Mouse (Mus musculus) gastrocnemius, adult 2 months (tissue): ENCODE results near the gene A2ml1. TPM values are rescaled to one million over a fixed set of nuclear protein-coding genes. Genes with fewer than 3 reads are reported as not detected.
A peak's percentile ranks its signal among the peaks of the same experiment; 100 is the strongest.

Experiments used
- DNase-seq: peaks from one replicate; pipeline ENCODE4 v3.0.0; 2022
- H3K27ac ChIP-seq: fragments of 200-600 bp; 2 replicates; pipeline ENCODE4 v1.8.1; 2022; ENCODE audit warnings: mild to moderate bottlenecking
- H3K4me3 ChIP-seq: fragments of 200-600 bp; 2 replicates; pipeline ENCODE4 v1.8.1; 2022; ENCODE audit warnings: mild to moderate bottlenecking, moderate library complexity
- CTCF ChIP-seq: fragments of 200-600 bp; IDR thresholded peaks from 2 replicates; pipeline ENCODE4 v1.8.1; 2022; ENCODE audit warnings: antibody characterized with exemption, mild to moderate bottlenecking, moderate library complexity
- intact Hi-C: fragments of 180-260 bp; cut with DNase I; formaldehyde crosslinking; loops from one replicate; pipeline ENCODE4 v1.15.1; 2025
- total RNA-seq, 2 experiments: library from RNA; stranded (reverse); gene quantifications; 2 replicates each; pipeline ENCODE4 v1.2.3; 2021

Gene A2ml1
- total RNA-seq, 2 experiments from 2014 or later, result not detected

GRCm38 (mm10) chr6:128597121-128597522 is 15.7 kb upstream of the A2ml1 start:
- intact Hi-C loops, result no loop called here
- H3K27ac ChIP-seq, result peak overlapping the region; percentile 69
- peak; percentile 55 for DNase-seq
- TF ChIP-seq CTCF, result no peak
- H3K4me3 ChIP-seq, result peak overlapping the region; percentile 61

GRCm38 (mm10) chr6:128594651-128595050 is 13.2 kb upstream of the A2ml1 start:
- peak; percentile 35 for DNase-seq
- Histone ChIP-seq H3K4me3 (no peak overlapping the region), H3K27ac (no peak overlapping the region)
- intact Hi-C loops, result no loop called here
- no peak for TF ChIP-seq CTCF

GRCm38 (mm10) chr6:128589426-128589825 is 8.0 kb upstream of the A2ml1 start:
- intact Hi-C loops, result no loop called here
- Histone ChIP-seq H3K4me3 (no peak overlapping the region), H3K27ac (no peak overlapping the region)
- TF ChIP-seq CTCF, result no peak
- DNase-seq, result peak; percentile 27

DNA sequence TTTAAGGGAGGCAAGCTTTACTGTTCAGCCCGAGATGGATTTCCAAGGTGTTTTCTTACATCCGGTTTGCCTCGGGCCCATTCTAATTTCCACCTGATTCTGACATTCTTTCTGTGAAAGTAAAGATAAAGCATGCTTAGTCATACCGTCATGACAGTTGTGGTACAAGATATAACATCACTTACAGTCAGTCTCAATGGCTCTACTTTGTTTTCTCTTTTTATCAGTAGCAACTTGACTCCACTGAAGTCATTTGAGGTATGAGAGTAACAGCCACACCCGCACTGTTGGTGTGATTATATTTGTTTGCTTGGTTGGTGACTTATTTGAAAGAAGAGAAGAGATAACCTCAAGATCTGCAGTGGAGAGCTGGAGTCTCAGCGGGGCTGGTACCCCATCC is 6.2 kb upstream of the A2ml1 start:
- no peak for DNase-seq
- no peak overlapping the region for H3K4me3 ChIP-seq
- intact Hi-C loops, result no loop called here
- no peak for TF ChIP-seq CTCF
- peak overlapping the region; percentile 31; the same call in 1 of the 2 replicates for H3K27ac ChIP-seq

- DNase-seq, result no peak
- intact Hi-C loops, result no loop called here
- H3K4me3 ChIP-seq, result no peak overlapping the region
- no peak for TF ChIP-seq CTCF
- no peak overlapping the region for H3K27ac ChIP-seq
Measured at GRCm38 (mm10) chr6:128585642-128586245, 4.3 kb upstream of the A2ml1 start.

GRCm38 (mm10) chr6:128584070-128584660 is 2.8 kb upstream of the A2ml1 start:
- Histone ChIP-seq H3K27ac (no peak overlapping the region), H3K4me3 (no peak overlapping the region)
- intact Hi-C loops, result no loop called here
- peak; percentile 32; the same call in 1 of the 2 replicates for TF ChIP-seq CTCF
- DNase-seq, result no peak

DNA sequence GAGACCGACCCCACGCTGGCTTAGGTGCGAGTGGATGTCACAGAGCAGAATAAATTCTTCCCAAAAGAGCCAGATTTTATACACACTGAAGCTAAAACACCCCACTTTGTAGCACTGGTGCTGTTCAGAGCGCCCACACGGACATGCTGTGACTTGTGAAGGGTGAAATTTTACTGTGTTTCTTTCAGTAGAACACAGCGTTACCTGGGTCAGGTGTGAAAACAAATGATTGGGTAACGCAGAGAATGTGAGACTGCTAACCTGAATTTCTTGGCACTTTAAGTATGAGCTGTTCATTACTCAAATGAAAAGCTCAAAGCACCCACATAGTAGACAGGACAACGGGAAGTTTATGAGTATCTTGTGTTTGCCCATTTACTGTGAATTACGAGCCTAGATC is 4.1 kb downstream of the A2ml1 start:
- TF ChIP-seq CTCF, result no peak
- Histone ChIP-seq H3K27ac (no peak overlapping the region), H3K4me3 (no peak overlapping the region)
- intact Hi-C loops, result no loop called here
- no peak for DNase-seq

GRCm38 (mm10) chr6:128566589-128566988 is 14.8 kb downstream of the A2ml1 start:
- Histone ChIP-seq H3K27ac (no peak overlapping the region), H3K4me3 (no peak overlapping the region)
- no peak for DNase-seq
- intact Hi-C loops, result no loop called here
- no peak for TF ChIP-seq CTCF

DNA sequence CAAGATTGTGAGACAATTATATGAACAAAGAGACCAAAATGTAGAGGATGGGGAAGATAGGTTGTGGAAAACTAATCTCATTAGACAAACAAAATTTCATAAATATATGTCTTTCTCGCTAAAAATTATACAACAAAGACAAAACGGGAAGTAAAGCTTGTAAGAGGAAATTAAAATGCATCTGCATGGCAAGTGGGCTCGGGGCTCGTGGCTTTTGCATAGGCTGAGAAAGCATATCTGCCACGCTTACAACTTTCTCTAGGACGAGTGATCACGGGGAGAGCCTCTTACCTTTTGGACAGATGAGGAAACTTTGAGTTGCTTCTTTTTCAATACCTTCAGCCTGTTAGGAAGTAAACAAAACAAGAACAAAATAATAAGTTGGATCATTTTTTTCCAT is 27.4 kb downstream of the A2ml1 start:
- H3K4me3 ChIP-seq, result no peak overlapping the region
- DNase-seq, result no peak
- intact Hi-C loops, result no loop called here
- TF ChIP-seq CTCF, result no peak
- no peak overlapping the region for H3K27ac ChIP-seq

GRCm38 (mm10) chr6:128549463-128550452 is 31.6 kb downstream of the A2ml1 start:
- TF ChIP-seq CTCF, result no peak

GRCm38 (mm10) chr6:128548532-128548931 is 32.9 kb downstream of the A2ml1 start:
- H3K27ac ChIP-seq, result no peak overlapping the region
- no peak for DNase-seq
- no peak overlapping the region for H3K4me3 ChIP-seq
- TF ChIP-seq CTCF, result no peak
- intact Hi-C loops, result no loop called here

More at GRCm38 (mm10) chr6:128549463-128550452, 31.6 kb downstream of the A2ml1 start:
- no peak overlapping the region for H3K4me3 ChIP-seq
- H3K27ac ChIP-seq, result no peak overlapping the region
- DNase-seq, result no peak
- intact Hi-C loops, result no loop called here

DNA sequence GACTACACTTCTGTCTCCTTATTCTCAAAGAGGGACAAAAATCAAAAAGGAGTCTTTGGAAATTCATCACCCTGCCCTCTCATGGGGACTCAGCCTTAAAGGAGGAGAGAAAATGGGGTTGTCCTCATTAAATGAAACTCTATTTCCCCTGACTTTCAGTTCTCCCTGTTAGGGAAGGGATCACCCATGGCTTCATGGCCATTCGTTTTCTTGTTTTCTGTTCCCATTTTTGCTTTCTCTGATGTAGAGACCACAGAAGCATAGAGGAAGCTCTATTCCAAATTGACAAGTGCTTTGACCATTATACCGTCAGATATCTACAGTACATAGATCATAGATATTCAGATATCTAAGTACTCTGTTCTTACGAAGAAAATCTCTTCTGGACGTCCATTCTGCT is 36.0 kb downstream of the A2ml1 start:
- no peak overlapping the region for H3K27ac ChIP-seq
- no peak for TF ChIP-seq CTCF
- no peak for DNase-seq
- H3K4me3 ChIP-seq, result no peak overlapping the region
- intact Hi-C loops, result no loop called here

DNA sequence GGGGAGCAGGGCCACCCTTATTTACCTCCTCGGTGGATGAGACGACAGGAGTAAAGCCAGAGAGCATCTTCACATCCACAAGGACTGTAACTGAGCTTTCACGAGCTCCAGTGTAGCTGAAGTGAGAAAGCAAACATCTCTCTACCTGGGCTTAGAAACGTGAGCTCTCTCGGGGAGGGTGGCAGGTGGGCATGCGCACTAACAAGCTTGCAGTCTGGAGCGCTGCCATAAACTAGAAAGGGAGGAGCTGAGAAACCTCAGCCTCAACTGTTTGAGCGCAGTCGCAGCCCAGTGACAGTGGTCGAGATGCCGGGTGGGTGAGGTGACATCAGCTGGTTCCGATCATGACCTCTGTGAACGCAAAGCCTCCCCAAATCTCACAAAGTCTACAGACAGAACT is 38.2 kb downstream of the A2ml1 start:
- Histone ChIP-seq H3K27ac (no peak overlapping the region), H3K4me3 (no peak overlapping the region)
- no peak for DNase-seq
- intact Hi-C loops, result no loop called here
- no peak for TF ChIP-seq CTCF
